Mouse (Mus musculus): ENCODE results near the gene Slc37a2. TPM values are rescaled to one million over a fixed set of nuclear protein-coding genes. Genes with fewer than 3 reads are reported as not detected.

Slc37a2 gene
- total RNA-seq, 2 experiments from 2014 or later, result 0.52 TPM; not detected in 1

DNA sequence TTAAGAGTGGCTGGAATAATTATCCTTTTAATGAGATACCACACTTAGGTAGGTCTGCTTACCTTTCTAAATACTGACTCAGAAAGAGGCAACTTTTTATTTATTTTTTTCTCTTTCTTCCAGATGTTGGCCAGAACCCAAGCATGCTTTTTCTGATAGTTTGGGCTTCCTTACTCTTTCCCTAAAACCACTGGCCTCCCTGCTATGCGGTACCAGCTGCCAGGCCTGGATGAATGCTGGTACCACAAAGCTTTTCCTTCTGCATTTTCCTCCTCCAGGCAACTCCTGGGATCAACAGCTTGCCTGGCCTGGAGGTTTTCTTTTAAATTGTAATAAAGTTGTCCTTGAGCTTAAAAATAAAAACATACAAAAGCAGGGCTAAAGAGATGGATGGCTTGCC lies 30.0 kb downstream of the Slc37a2 start:
- ATAC-seq (replicated peaks; ENCODE audit: poor library complexity, severe bottlenecking), result no peak

- no peak for ATAC-seq (replicated peaks; ENCODE audit: poor library complexity, severe bottlenecking)
These were observed 34.8 kb downstream of the Slc37a2 start for GRCm38 (mm10) chr9:37220755-37221154.

DNA sequence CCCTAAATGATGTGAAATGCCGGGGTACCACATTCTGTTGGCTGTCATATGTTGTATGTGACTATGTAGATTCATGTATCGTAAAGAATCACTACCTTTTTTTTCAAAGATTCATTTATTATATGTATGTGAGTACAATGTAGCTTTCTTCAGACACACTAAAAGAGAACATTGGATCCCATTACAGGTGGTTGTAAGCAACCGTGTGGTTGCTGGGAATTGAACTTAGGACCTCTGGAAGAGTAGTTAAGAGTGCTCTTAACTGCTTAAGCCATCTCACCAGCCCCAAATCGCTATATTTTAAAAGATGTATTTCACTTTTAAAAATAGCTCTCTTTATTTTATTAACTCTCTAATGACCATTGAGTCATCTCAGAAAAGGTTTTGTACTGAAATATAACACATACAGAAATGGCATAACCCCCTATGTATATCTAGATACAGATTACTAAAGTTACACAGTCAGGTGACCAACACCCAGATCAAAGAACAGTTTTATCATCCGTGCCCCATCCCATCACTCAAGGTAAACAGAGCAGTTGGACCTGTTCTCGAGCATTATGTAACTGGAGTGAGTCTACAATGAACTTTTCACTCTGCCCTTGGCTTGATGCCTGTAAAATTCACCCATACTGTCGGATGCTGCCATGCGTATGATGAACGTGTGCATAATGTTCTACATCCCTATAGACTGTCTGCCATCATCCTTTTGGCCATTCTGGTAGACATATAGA lies 41.0 kb downstream of the Slc37a2 start:
- ATAC-seq (replicated peaks; ENCODE audit: poor library complexity, severe bottlenecking), result no peak

DNA sequence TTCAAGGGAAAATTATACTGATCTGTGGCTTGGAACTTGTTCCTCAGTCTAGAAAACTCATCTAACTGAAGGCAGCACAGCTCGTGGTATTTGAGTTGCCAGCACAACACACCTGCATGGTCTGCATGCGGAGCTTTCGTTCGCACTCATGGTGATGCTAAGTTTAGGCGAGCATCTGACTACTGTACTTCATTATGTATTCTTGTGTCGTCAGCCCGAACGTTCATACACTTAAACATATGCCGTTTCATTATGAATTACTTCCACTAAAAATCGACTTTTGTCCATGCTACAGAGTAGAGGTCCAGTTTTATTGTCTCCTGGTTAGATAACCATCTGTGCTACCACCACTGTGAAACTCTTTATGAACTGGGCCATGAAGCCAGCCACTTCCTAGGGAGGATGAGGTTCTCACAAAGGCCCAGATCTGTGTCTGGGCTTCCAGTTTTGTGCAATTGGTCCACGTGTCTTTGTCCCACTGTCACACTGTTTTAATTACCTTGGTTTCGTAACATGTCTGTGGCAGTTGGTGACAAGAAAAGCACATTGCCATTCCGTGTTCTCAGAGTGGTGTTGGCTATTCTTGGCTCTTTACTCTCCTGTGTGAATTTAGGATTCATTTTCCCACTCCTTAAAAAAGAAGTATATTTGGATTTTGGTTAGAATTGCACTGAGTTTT lies 42.3 kb downstream of the Slc37a2 start:
- ATAC-seq (replicated peaks; ENCODE audit: poor library complexity, severe bottlenecking), result peak; percentile 73

- peak; percentile 98 for ATAC-seq (replicated peaks; ENCODE audit: poor library complexity, severe bottlenecking)
These were observed 47.6 kb downstream of the Slc37a2 start, which contains the start of gene Tmem218 for GRCm38 (mm10) chr9:37207929-37208411. Gene Tmem218, plus strand, starts transcription at chr9:37208223.

DNA sequence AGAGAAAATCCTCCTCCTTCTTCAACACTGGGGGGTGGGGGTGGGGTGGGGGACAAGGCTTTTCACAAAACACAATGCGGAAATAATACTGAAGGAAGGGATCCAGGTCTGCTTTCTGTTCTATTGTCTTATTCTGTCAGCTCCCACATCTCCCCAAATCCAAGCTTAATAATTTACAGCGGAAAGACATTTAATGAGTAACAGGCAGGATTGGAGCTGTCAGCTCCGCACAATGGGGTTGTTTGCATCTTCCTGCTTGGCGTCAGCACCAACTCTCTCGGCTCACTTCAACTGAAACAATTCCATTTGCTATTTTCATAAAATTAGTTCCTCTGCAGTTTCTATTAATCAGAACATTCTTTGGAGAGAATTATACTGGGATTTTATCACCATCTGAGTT lies 51.7 kb downstream of the Slc37a2 start:
- ATAC-seq (replicated peaks; ENCODE audit: poor library complexity, severe bottlenecking), result no peak

DNA sequence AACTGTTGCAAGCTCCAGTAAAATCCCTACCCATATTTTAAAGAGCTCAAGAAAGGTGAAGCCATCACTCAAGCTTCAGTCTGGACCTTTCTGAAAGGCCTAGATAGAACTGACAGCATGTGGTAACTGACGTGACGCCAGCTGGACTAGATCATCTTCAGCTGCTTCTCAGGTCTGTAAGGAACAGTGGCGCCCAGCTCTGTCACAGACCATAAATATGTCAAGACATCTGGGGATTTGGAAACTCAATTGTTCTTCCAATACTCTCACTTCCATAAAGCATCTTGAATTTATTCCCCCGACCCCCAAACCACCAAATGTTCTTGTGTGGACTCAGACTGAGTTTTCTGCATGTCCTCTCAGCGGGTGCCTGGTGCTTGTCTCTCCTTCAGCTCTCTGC lies 55.1 kb downstream of the Slc37a2 start:
- ATAC-seq (replicated peaks; ENCODE audit: poor library complexity, severe bottlenecking), result no peak

GRCm38 (mm10) chr9:37197067-37197466 lies 58.5 kb downstream of the Slc37a2 start:
- ATAC-seq (replicated peaks; ENCODE audit: poor library complexity, severe bottlenecking), result no peak

DNA sequence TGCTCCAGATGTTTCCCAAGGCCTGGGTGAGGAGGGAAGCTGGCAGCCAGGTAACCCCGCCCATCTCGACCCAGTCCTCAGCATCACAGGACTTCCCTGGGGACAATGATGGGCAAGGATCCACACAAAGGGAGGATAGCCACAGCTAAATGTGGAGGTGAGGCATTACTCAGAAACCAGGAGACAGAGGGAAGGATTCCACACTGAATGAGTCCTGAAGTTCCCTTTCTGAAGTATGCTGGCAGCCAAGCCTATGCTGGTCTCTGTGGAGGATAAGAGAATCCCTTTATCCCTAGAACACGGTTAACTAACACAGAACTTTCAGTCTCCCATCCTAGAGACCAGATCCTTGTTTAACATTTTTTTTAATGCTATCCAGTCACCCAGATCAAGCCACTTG lies 67.5 kb downstream of the Slc37a2 start:
- ATAC-seq (replicated peaks; ENCODE audit: poor library complexity, severe bottlenecking), result no peak

- ATAC-seq (replicated peaks; ENCODE audit: poor library complexity, severe bottlenecking), result no peak
These were observed 68.1 kb downstream of the Slc37a2 start for GRCm38 (mm10) chr9:37187407-37187806.

- ATAC-seq (replicated peaks; ENCODE audit: poor library complexity, severe bottlenecking), result no peak
These were observed 72.4 kb downstream of the Slc37a2 start for GRCm38 (mm10) chr9:37183176-37183575.

DNA sequence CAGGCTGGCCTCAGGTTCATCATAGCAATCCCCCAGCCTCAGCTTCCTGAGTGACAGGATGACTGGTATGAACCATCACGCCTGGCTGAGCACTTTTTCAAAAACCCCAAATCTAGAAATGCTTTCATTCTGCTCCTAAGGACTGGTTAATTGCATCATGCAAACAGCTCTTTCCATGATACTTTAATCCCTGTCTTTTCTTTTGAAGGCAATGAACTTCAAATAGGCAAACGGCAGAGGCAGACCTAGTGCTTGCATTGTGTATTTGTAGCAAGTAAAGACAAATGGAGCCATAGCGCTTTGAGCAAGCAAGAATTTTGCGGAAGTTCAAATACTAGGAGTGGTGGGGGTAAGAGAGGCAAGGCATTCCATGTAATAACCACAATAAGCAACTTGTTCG lies 73.9 kb downstream of the Slc37a2 start:
- no peak for ATAC-seq (replicated peaks; ENCODE audit: poor library complexity, severe bottlenecking)

DNA sequence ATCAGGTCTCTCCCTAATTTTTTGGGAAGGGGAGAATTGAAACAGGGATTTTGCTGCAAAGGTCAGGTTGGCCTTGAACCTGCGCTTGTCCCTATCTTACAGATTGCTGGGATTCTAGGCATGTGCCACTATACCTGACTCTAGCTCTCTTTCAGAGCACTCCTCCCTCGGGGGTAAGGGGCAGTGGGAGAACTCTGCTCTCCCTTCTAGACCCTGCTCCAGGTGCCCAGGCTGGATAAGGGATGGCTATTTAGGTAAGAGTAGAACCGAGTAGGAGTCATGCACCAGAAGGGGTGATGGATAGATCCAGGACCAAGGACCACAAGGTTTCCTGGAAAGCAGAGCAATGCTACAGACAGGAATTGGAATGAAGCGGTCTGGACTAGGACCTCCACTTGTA lies 75.9 kb downstream of the Slc37a2 start:
- ATAC-seq (replicated peaks; ENCODE audit: poor library complexity, severe bottlenecking), result no peak

DNA sequence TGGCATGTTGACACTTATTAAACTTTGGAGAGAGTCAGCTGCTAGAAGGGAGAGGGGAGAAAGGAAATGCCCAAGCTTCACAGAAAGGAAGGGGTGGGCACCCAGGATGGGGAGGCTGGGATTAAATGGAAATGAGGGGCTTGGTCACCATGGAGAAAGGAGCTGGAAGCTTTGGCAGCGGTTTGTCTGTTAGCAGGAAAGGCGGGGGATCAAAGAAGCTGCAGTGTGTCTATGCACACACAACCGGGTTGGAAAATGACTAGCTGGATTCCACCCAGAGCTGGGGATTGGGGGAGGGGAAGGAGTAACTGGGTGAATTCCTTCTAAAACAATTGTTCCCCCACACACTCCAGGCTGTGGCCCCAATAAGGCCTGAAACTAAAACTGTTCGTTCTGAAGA lies 76.6 kb downstream of the Slc37a2 start:
- no peak for ATAC-seq (replicated peaks; ENCODE audit: poor library complexity, severe bottlenecking)

Other genes starting within 250 kb of the Slc37a2 start
- not detected in 2 replicates for gene Pknox2, start 108.3 kb downstream of the Slc37a2 start, total RNA-seq (2014; fragmentation: Nextera tagmentation)
- gene Pknox2, start 108.3 kb downstream of the Slc37a2 start, total RNA-seq (2017), result not detected in 2 replicates
- 2.0 and 4.1 TPM in 2 replicates for gene Tmem218, start 47.5 kb downstream of the Slc37a2 start, total RNA-seq (2014; fragmentation: Nextera tagmentation)
- 1.9 and 4.2 TPM in 2 replicates for gene Tmem218, start 47.5 kb downstream of the Slc37a2 start, total RNA-seq (2017)
- 13.3 and 16.7 TPM in 2 replicates for gene Ccdc15, start 92.7 kb upstream of the Slc37a2 start, total RNA-seq (2014; fragmentation: Nextera tagmentation)
- 11.7 and 14.5 TPM in 2 replicates for gene Ccdc15, start 92.7 kb upstream of the Slc37a2 start, total RNA-seq (2017)
- not detected in 2 replicates for gene Hepacam, start 111.6 kb upstream of the Slc37a2 start, total RNA-seq (2014; fragmentation: Nextera tagmentation)
- not detected in 2 replicates for gene Hepacam, start 111.6 kb upstream of the Slc37a2 start, total RNA-seq (2017)
- gene Robo4, start 146.2 kb upstream of the Slc37a2 start, total RNA-seq (2014; fragmentation: Nextera tagmentation), result 0.30 TPM in 1 of 2 replicates, not detected in the other
- 0.04 TPM in 1 of 2 replicates, not detected in the other for gene Robo4, start 146.2 kb upstream of the Slc37a2 start, total RNA-seq (2017)
- 0.95 TPM in 1 of 2 replicates, not detected in the other for gene Robo3, start 177.5 kb upstream of the Slc37a2 start, total RNA-seq (2014; fragmentation: Nextera tagmentation)
- gene Robo3, start 177.5 kb upstream of the Slc37a2 start, total RNA-seq (2017), result 0.13 and 2.2 TPM in 2 replicates
- 24.7 and 30.4 TPM in 2 replicates for gene Msantd2, start 233.6 kb upstream of the Slc37a2 start, total RNA-seq (2014; fragmentation: Nextera tagmentation)
- 20.6 and 31.1 TPM in 2 replicates for gene Msantd2, start 233.6 kb upstream of the Slc37a2 start, total RNA-seq (2017)

All from granulocyte monocyte progenitor cell, adult 5-6 weeks (primary cell).